Mouse (Mus musculus) adrenal gland, postnatal 36 days (tissue): ENCODE measurements at regions not wholly inside any gene's neighbourhood (a gene's known extent, or its start where the extent isn't known, plus 50 kb on each side); places are given as distances from the start of the nearest gene placed in this dataset.
"Not testable (repeated sequence)": the region's sequence is repeated elsewhere in the genome, so short reads cannot be mapped to it uniquely, and the experiment has no call there.

Source experiments
- DNase-seq, 2 experiments: peaks; one replicate each; pipeline ENCODE4 v3.0.0; 2021; ENCODE audit warnings: mixed read lengths in 1 of 2

GRCm38 (mm10) chr7:73688451-73688850, 51.7 kb upstream of the Fam174b start:
- DNase-seq: no peak

DNA sequence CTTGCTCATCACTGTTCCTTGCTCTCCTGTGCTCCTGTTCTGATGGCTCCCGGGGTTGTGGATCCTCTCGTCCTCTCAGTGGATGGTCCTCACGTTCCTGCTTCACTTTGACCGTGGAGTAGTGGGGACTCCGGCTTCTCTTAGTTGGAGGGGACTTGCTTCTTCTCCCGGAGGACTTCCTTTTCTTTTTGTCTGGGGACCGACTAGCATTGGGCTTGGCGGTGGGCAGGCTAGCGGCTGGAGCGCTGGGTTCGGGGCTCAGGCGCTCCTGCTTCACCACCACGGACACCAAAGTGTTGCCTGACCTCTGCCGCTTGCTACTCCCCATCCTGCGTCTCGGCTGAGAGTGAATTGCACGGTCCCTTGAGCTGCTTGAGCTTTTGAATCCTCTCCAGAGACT, 53.9 kb upstream of the Fam174b start:
- DNase-seq: not testable (repeated sequence)

GRCm38 (mm10) chr7:73682756-73683155, 57.3 kb upstream of the Fam174b start:
- no peak for DNase-seq

DNA sequence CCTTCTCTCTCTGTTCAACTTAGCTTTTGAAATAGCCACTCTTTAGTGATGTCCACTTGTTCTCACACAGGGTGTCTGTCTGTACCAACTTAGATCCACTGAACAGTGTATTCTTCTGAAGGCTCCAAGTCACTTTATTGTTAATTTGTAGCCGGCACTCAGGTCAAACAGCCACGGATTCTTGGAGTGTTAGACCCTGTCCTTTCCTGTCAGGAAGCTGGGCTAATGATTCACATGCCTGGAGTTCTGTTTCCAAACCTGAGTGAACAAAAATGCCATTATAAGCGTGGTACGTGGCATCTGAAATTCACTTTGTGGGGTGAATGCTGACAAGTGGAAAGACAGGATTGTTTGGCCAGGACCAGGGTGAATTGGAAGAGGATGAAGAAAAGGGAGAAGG, 69.5 kb upstream of the Fam174b start:
- DNase-seq: no peak

GRCm38 (mm10) chr7:73668791-73669190, 71.3 kb upstream of the Fam174b start:
- no peak for DNase-seq

DNA sequence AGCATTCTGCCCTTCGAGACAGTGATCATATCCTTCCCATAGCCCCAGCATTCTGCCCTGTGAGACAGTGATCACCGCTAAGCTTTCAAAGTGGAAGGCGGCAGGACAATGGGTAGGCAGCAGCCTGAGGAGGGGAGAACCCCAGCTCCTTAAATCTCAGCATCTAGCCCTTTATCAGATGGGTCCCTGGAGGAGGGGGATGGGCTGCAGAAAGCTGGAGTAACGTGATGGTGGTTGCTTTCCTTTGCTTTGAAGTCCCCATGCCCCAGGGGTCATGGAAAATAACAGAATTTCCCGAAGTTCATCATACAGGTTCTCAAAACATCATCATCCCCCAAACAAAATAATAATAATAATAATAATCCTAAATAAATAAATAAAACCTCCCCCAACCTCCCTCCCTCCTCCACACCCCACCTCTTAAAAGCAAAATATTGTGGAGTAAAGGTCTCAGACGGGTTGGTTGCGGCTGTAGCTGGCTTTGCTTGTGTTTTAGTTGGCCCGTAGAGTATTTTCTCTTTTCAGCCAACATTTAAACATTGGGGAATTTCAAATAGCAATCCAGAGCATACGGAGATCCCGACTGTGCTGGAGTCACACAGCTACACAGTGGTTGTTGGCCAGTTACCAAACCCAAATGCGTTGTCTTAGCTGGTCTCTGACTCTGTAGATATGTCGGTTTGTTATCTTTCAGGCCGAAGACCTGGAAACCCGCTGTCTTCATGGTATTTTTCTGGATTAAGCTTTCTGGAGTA, 73.0 kb upstream of the Fam174b start:
- peak in 1 of 2 experiments; percentile 26 for DNase-seq

- no peak for DNase-seq
These were observed 75.1 kb upstream of the Fam174b start for GRCm38 (mm10) chr7:73664962-73665361.

DNA sequence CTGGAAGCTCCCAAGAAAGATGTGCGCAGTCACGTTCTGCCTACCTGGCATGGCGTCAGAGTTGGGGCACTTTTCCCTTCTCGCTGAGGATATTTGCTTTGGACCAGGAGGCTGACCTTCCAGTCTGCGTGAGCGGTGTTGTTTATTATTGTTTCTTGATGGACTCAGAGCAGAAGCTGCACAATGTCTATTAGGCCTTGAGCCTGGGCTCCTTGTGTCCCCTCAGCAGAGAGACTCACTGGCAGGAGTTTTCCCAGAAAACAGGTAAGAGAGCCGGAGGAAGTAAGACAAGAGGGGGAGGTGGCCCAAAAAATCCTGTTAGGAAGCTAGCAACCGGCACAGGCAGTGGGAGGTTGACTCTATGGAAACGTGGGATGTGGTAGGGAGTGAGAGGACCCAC, 77.6 kb upstream of the Fam174b start:
- DNase-seq: no peak

DNA sequence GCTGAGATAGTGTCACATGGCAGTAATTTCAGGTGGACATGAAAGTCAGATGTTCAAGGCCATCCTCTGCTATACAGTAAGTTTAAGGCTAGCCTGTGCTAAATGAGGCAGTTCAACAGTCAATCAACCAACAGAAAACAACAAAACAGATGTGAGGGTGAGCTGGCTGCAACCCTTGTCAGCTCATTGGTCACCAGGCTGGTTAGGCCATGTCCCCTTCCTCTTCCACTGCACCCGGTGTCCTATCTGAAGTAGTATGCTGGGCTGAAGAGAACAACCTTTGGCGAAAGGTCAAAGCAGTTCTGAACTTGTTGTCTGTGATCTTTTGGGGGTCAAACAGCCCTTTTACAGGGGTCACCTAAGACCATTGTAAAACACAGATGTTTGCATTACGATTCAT, 78.2 kb upstream of the Fam174b start:
- no peak for DNase-seq

GRCm38 (mm10) chr7:73659551-73659950, 80.6 kb upstream of the Fam174b start:
- DNase-seq: no peak

GRCm38 (mm10) chr7:73657283-73657682, 82.8 kb upstream of the Fam174b start:
- DNase-seq: peak; percentile 35 to 37

GRCm38 (mm10) chr7:73656424-73656795, 83.7 kb upstream of the Fam174b start:
- DNase-seq: not testable (repeated sequence)

DNA sequence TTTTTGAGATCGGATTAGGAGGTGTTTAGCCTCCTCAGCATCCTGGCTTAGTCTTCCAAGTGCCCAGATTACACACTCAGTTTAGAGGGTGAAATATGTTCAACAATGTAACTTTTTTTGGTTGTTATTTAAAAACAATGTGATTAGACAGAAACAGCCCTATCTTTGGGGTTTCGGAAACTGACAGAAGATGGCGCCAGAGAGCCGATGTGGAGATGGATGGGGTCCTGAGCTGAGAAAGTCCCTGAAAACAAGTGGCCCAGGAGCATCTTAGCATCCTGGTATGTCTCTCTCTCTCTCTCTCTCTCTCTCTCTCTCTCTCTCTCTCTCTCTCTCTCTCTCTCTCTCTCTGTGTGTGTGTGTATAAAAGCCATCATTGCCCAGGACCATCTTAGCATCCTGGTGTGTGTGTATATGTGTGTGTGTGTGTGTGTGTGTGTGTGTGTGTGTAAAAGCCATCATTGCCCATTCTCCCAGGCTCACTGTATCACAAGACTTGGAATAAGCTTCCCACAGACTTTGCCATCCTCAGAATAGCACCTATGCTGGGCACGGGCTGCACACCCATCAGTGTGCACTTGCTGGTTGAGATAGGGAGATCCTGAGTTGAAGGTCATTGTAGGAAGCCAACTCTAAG, 84.2 kb upstream of the Fam174b start:
- DNase-seq: peak; percentile 58 to 73

GRCm38 (mm10) chr7:73654193-73654871, 85.8 kb upstream of the Fam174b start:
- peak; percentile 16 to 39 for DNase-seq

DNA sequence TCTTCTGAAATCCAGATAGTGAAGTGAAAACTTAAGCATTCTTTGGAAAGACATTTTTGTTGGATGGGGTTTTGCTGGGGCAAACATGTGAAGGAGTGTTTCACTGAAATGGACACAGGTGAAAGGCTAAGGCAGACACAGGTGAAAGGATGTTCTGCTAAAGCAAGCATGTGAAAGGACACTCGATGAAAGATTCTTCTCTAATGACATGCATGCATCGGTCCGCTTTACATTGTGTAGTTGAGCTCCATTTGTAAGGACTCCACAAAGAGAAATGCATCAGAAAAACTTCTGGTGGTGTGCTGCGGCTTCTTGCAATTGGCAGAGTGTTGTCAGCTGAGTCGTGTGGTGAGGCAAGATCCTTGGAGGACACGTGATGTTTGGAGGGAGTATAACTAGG, 89.2 kb upstream of the Fam174b start:
- no peak for DNase-seq

- peak; percentile 86 for DNase-seq
These were observed 92.1 kb upstream of the Fam174b start for GRCm38 (mm10) chr7:73648010-73648409.

- DNase-seq: no peak
These were observed 93.0 kb upstream of the Fam174b start for GRCm38 (mm10) chr7:73647140-73647539.

DNA sequence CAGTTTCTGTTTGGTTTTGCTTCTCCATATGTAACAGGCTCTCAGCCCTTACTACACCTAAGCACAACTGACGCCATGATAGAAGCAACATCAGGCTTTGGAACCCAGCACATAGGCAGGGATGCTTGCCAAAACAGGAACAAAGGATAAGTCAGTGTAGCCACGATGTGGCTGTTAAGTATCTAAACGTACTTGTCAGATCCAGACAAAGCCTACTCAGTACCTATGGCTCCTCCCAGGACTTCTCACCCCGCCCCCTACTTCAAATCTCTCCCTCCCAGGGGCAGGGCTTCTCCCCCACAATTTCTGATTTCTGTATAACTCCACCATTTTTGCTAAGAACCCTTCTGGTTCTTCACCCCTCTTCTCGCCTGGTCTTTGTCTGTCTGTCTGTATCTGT, 93.4 kb upstream of the Fam174b start:
- DNase-seq: no peak

DNA sequence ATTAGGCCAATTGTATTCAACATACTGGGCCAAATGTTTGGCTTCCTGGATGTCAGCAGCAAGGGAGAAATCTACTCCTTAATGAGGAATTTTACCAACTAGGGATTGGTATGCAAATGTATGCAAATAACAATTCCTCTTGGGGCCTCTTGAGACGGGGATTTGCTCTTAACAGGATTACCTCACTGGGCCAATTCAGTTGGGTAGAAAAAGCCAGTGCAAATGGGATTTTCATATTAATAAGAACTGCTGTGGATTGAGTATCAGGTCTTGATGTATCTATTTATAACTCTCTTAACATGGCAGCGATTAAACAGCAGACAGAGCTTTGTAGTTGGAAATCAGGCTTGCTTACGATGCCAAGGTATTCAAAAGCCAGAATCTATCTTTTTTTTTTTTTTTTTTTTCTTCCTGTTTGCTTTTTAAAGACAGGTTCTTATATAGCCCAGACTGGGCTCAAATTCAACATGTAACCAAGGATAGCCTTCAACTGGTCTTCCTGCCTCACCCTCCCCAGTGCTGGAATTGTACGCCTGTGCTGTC, 95.7 kb upstream of the Fam174b start:
- DNase-seq: no peak

GRCm38 (mm10) chr7:73643993-73644335, 96.1 kb upstream of the Fam174b start:
- no peak for DNase-seq

DNA sequence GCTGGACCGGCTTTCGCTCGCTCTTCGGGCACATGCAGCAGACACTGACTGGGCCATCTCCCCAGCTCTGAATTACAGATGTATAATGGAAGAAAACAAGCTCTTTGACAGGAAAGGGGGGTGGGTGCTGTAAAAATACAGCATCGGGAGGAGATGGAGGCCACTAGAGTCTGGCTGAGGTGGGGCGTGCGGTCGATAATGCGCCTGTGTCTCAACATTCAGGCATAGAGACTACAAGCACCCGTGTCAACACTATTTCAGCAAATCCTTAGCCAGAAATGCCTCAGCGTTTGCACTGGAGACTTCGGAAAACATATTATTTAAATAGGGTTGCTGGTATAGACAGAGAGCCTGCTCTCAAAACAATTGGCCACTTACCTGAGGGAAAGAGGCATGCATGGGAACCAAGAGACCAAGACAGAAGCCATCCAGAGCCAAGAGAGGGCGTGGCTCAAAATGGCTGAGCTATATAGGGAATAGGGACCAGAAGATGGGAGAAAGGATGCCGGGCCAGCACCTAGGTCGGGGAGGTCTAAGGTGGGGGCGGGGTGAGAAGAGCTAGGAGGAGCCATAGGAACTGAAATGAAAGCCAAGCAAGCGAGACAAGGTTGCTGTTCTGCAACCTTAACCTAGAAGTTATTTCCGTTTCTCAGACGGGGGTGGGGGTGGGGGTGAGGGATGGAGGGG, 96.7 kb upstream of the Fam174b start:
- DNase-seq: no peak

- no peak for DNase-seq
These were observed 98.6 kb upstream of the Chd2 start for GRCm38 (mm10) chr7:73640194-73640593.

GRCm38 (mm10) chr7:73637810-73638125, 96.1 kb upstream of the Chd2 start:
- no peak for DNase-seq
